ENCODE assay signal across 8 mouse cellular contexts in the genomic region with DNA sequence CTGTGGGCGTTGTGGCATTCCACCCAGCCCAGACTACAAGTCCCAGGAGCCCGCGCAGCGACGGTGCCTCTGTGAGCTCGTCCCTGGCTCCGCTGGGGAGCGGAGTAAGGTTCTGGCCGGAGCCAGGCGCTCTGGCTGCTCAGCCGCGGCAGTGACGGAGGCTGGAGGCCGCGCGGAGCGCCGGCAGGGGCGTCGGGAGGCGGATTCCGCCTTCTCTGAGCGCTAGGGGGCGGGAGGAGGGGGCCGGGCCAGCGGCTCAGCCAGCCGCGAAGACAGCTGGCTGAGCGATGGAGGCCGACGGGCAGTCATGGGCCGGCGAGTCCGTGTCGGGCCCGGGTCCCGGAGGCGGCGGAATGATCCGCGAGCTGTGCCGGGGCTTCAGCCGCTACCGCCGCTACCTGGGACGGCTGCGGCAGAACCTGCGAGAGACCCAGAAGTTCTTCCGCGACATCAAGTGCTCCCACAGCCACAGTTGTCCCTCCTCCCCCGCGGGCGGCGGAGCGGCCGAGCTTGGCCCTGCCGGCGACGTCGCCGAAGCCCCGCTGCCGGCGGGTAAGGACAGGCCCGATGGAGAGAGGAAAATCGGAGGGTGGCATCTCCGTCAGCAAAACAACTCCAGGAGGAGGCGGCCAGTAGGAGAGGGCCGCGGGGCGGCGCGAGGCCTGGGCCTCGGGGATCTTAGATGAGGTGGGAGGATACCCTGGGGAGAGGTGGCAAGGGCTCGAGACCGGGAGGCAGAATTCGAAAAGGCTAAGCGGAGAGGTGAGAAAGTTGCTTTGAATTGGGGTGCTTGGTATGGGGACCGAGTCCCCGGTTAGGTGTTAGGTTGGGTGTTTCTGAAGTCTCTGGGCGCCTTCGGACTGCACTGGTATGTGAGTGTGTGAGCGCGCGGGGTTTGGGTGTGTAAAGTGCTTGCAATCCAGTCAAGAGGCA. TPM values are rescaled to one million over a fixed set of nuclear protein-coding genes. Genes with fewer than 3 reads are reported as not detected.
DNase-seq lines count a peak whose midpoint lies in the region; ATAC-seq and TF ChIP-seq lines count a peak whose summit lies in the region.

Gene Dstyk (plus strand): TSS at position 237 of the 933 bp plus-strand sequence.

- peak within 1 kb of the TSS; percentile 65 for H3K9ac ChIP-seq in forebrain, embryonic 16.5 days (replicated peaks; ENCODE audit: low read depth, low read length)
- H3K9ac ChIP-seq in lung, embryonic 14.5 days, result peak within 1 kb of the TSS; percentile 88

- peak; percentile 98 for DNase-seq in G1E (ENCODE audit: low spot score)
- peak; percentile 92 to 94 for DNase-seq in cerebellum, adult 18-20 months
- peak; percentile 91 to 92 for DNase-seq in heart, postnatal 36 days
- peak; percentile 91 to 92 for DNase-seq in layer of hippocampus, adult 2 months (ENCODE audit: low spot score in 2 of 2)
- DNase-seq in lung, embryonic 14.5 days, result peak; percentile 98
- DNase-seq in thymus, adult 2 months, result peak; percentile 79

- peaks cover 51% of the 10 kb centered on the region for H3K4me1 ChIP-seq in G1E (ENCODE audit: insufficient read depth, low read depth, low read length)
- peaks cover 19% of the 10 kb centered on the region for H3K4me1 ChIP-seq in forebrain, embryonic 16.5 days (replicated peaks; ENCODE audit: control insufficient read depth, insufficient read depth, low read length)
- H3K4me1 ChIP-seq in lung, embryonic 14.5 days (ENCODE audit: insufficient read depth), result peaks cover 10% of the 10 kb centered on the region; the same call in 1 of the 2 replicates
- no peaks in the 10 kb centered on the region for H3K4me1 ChIP-seq in olfactory bulb, adult 2 months (ENCODE audit: control insufficient read depth, insufficient read depth, low read length)
- peaks cover 9% of the 10 kb centered on the region for H3K4me1 ChIP-seq in thymus, adult 2 months (replicated peaks; ENCODE audit: control insufficient read depth, insufficient read depth, low read length)

- no peaks in the 10 kb centered on the region for H3K27me3 ChIP-seq in G1E (ENCODE audit: insufficient read depth, low read length)
- H3K27me3 ChIP-seq in forebrain, embryonic 16.5 days (replicated peaks; ENCODE audit: control insufficient read depth, insufficient read depth, low read length), result no peaks in the 10 kb centered on the region
- H3K27me3 ChIP-seq in lung, embryonic 14.5 days (ENCODE audit: insufficient read depth, low read length), result no peaks in the 10 kb centered on the region
- H3K27me3 ChIP-seq in thymus, adult 2 months (ENCODE audit: control insufficient read depth, insufficient read depth, low read length), result no peaks in the 10 kb centered on the region

- peak within 1 kb of the TSS; percentile 78 for H3K4me3 ChIP-seq in G1E (ENCODE audit: low read depth, low read length)
- H3K4me3 ChIP-seq in forebrain, embryonic 16.5 days (replicated peaks; ENCODE audit: low read length), result peak within 1 kb of the TSS; percentile 52
- peak within 1 kb of the TSS; percentile 98 for H3K4me3 ChIP-seq in layer of hippocampus, adult 2 months
- peak within 1 kb of the TSS; percentile 75 for H3K4me3 ChIP-seq in lung, embryonic 14.5 days (ENCODE audit: low read depth, low read length)
- H3K4me3 ChIP-seq in olfactory bulb, adult 2 months (ENCODE audit: insufficient read depth, low read depth, low read length), result peak within 1 kb of the TSS; percentile 81
- H3K4me3 ChIP-seq in thymus, adult 2 months (ENCODE audit: control insufficient read depth, insufficient read depth, low read length), result peak within 1 kb of the TSS; percentile 76

- under 1% methylated on average over 73 of the region's 85 CpGs for WGBS in forebrain, embryonic 16.5 days
- under 1% methylated on average over 85 of the region's 85 CpGs for WGBS in lung, embryonic 14.5 days
- WGBS in olfactory bulb, adult 2 months, result under 1% methylated on average over 85 of the region's 85 CpGs
- WGBS in thymus, adult 2 months, result 3% methylated on average over 85 of the region's 85 CpGs

- intact Hi-C loops in heart, postnatal 36 days (cut with DNase I), result loop anchor here (1.0 to 5.0 kb wide), 3 partner anchors 19 to 105 kb away; no protein-coding TSS in a partner anchor

- H3K9me3 ChIP-seq in G1E (replicated peaks), result no peaks in the 10 kb centered on the region
- H3K9me3 ChIP-seq in forebrain, embryonic 16.5 days (ENCODE audit: control insufficient read depth, low read length), result no peaks in the 10 kb centered on the region
- H3K9me3 ChIP-seq in lung, embryonic 14.5 days (ENCODE audit: low read depth, low read length), result no peaks in the 10 kb centered on the region

- TF ChIP-seq CTCF in G1E (IDR thresholded peaks at IDR 0.05; ENCODE audit: low read depth, low read length), result peak; percentile 29; the same call in 1 of the 2 replicates
- TF ChIP-seq CTCF in layer of hippocampus, adult 2 months (conservative IDR thresholded peaks at IDR 0.05), result peak; percentile 77
- peak; percentile 52 for TF ChIP-seq CTCF in lung, embryonic 14.5 days (IDR thresholded peaks at IDR 0.05; ENCODE audit: low read depth)
- peak; percentile 46; the same call in 1 of the 2 replicates for TF ChIP-seq CTCF in olfactory bulb, adult 2 months (IDR thresholded peaks at IDR 0.05; ENCODE audit: insufficient read depth, low read depth, low read length)
- TF ChIP-seq CTCF in thymus, adult 2 months (IDR thresholded peaks at IDR 0.05; ENCODE audit: borderline replicate concordance, control insufficient read depth, extremely low read depth, insufficient read depth, low read length, poor library complexity), result peak; percentile 89

- TF ChIP-seq POLR2A in olfactory bulb, adult 2 months (IDR thresholded peaks at IDR 0.05; ENCODE audit: insufficient read depth, low read depth, low read length), result peak; percentile 81
- peak; percentile 41; the same call in 1 of the 2 replicates for TF ChIP-seq POLR2A in thymus, adult 2 months (IDR thresholded peaks at IDR 0.05; ENCODE audit: control insufficient read depth, extremely low read depth, insufficient read depth, low read length, poor library complexity)

- H3K27ac ChIP-seq in forebrain, embryonic 16.5 days (ENCODE audit: low read length), result peak within 1 kb of the TSS; percentile 86
- peak within 1 kb of the TSS; percentile 91 for H3K27ac ChIP-seq in layer of hippocampus, adult 2 months
- H3K27ac ChIP-seq in lung, embryonic 14.5 days (ENCODE audit: low read depth), result peak within 1 kb of the TSS; percentile 94
- H3K27ac ChIP-seq in olfactory bulb, adult 2 months (ENCODE audit: insufficient read depth, low read depth, low read length), result peak within 1 kb of the TSS; percentile 78
- no peak within 1 kb of the TSS for H3K27ac ChIP-seq in thymus, adult 2 months (ENCODE audit: control insufficient read depth, insufficient read depth, low read length)

- ATAC-seq in G1E (ENCODE audit: extremely low read depth, insufficient number of reproducible peaks, low FRiP score, poor library complexity, severe bottlenecking), result peak; percentile 91
- peak; percentile 99 for ATAC-seq in forebrain, embryonic 16.5 days
- peak; percentile 99 for ATAC-seq in lung, embryonic 14.5 days (ENCODE audit: insufficient read depth)

- H3K4me2 ChIP-seq in forebrain, embryonic 16.5 days (ENCODE audit: low read length), result peak within 1 kb of the TSS; percentile 72
- peak within 1 kb of the TSS; percentile 60 for H3K4me2 ChIP-seq in lung, embryonic 14.5 days

- H3K36me3 ChIP-seq in G1E (replicated peaks), result peaks cover 13% of the 10 kb centered on the region
- no peaks in the 10 kb centered on the region for H3K36me3 ChIP-seq in forebrain, embryonic 16.5 days (ENCODE audit: control insufficient read depth, insufficient read depth)
- H3K36me3 ChIP-seq in lung, embryonic 14.5 days (ENCODE audit: insufficient read depth), result no peaks in the 10 kb centered on the region
- no peaks in the 10 kb centered on the region for H3K36me3 ChIP-seq in thymus, adult 2 months (ENCODE audit: control insufficient read depth, insufficient read depth, low read length)

RNA-seq across cellular contexts. Expression of gene Dstyk, which starts in this region (rescaled TPM):
- 22.7 and 24.8 TPM in 2 replicates for total RNA-seq in G1E (2014; fragmentation: Nextera tagmentation)
- 18.5 and 19.0 TPM in 2 replicates for total RNA-seq in G1E (2017)
- 2.3 and 2.9 TPM in 2 replicates for polyA plus RNA-seq in G1E (2012)
- polyA plus RNA-seq in forebrain, embryonic 16.5 days (2015; fragmentation: Nextera tagmentation; extraction: Ambion mirVana), result 12.3 and 13.1 TPM in 2 replicates
- total RNA-seq in heart, postnatal 36 days (2021), result 10 to 100 TPM; 16.6 to 17.0 TPM
- 10 to 100 TPM; 49.0 to 50.2 TPM for total RNA-seq in layer of hippocampus, adult 2 months (2021)
- 16.0 and 18.4 TPM in 2 replicates for polyA plus RNA-seq in lung, embryonic 14.5 days (2014; fragmentation: Nextera tagmentation; extraction: Ambion mirVana)
- not detected in 2 replicates for polyA plus RNA-seq in olfactory bulb, adult 2 months (2012; ENCODE audit: insufficient read depth, insufficient read length, low replicate concordance, missing spikeins)
- 6.3 and 6.8 TPM in 2 replicates for polyA plus RNA-seq in thymus, adult 2 months (2012; rRNA removed)

Comparison
In these comparisons a context has a peak if more than half of its experiments do, and no peak if none do; other contexts are left out.
1. CTCF ChIP-seq: peak in every context shown above with its lines; median percentile 89 in thymus, adult 2 months; 77 in layer of hippocampus, adult 2 months; 52 in lung, embryonic 14.5 days; 46 in olfactory bulb, adult 2 months; 29 in G1E.